Mouse (Mus musculus): ENCODE results near the gene Zfp992. TPM values are rescaled to one million over a fixed set of nuclear protein-coding genes. Genes with fewer than 3 reads are reported as not detected.
"Not testable (repeated sequence)": the region's sequence is repeated elsewhere in the genome, so short reads cannot be mapped to it uniquely, and the experiment has no call there.

The Zfp992 gene
- polyA plus RNA-seq, 1 experiment from 2014 or later = 2.1 TPM

GRCm38 (mm10) chr4:146511871-146512270 lies 63.0 kb downstream of the Zfp992 start:
- H3K9ac ChIP-seq; H3K4me1 ChIP-seq (ENCODE audit: insufficient read depth); ATAC-seq (ENCODE audit: insufficient read depth); H3K36me3 ChIP-seq (ENCODE audit: insufficient read depth); H3K4me3 ChIP-seq (ENCODE audit: low read depth, low read length); H3K27ac ChIP-seq (ENCODE audit: low read depth); H3K27me3 ChIP-seq (ENCODE audit: insufficient read depth, low read length); H3K4me2 ChIP-seq; DNase-seq: not testable (repeated sequence)
- peaks cover 34% of the 10 kb centered on the region; the same call in 1 of the 2 replicates for H3K9me3 ChIP-seq (ENCODE audit: low read depth, low read length)

DNA sequence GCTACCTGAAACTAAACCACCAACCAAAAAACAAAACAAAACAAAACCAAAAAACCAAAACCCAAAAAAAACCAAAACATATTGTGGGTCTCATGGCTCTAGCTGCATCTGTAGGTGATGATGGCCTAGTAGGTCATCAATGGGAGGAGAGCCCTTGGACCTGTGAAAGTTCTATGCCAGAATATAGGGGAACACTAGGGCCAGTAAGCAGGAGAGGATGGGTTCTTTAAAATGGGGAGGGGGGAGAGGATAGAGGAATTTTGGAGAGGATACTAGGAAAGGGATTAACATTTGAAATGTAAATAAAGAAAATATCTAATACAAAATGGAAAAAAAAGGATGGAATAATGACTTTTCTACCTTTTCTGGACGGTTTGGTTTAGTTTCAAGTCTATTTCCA lies 67.7 kb downstream of the Zfp992 start:
- TF ChIP-seq CTCF (IDR thresholded peaks at IDR 0.05; ENCODE audit: low read depth) = no peak
- Histone ChIP-seq H3K4me2 (no peak overlapping the region), H3K36me3 (ENCODE audit: insufficient read depth) (no peaks in the 10 kb centered on the region), H3K27me3 (ENCODE audit: insufficient read depth, low read length) (no peaks in the 10 kb centered on the region), H3K4me3 (ENCODE audit: low read depth, low read length) (no peak overlapping the region), H3K9me3 (ENCODE audit: low read depth, low read length) (peaks cover 65% of the 10 kb centered on the region), H3K4me1 (ENCODE audit: insufficient read depth) (no peaks in the 10 kb centered on the region), H3K27ac (ENCODE audit: low read depth) (no peak overlapping the region), H3K9ac (no peak overlapping the region)
- no peak for DNase-seq
- 46% methylated on average over 1 of the region's 1 CpGs for WGBS
- no peak for ATAC-seq (ENCODE audit: insufficient read depth)

DNA sequence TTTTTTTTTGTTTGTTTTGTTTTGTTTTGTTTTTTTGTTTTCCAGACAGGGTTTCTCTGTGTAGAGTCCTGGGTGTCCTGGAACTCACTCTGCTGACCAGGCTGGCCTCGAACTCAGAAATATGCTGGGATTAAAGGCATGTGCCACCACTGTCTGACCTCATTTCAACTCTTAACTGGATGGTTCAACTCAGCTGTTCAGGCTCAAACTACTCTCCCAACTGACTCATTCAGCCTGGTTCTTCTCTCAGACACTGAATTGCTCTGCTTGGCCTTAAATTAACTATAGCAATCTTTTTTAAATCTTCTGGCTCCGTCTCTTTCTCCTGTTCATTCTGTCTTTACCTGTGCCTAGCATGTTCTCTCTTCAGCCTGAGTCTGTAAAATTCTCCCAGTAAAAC lies 68.3 kb downstream of the Zfp992 start:
- not testable (repeated sequence) for H3K27ac ChIP-seq (ENCODE audit: low read depth); H3K4me2 ChIP-seq; H3K36me3 ChIP-seq (ENCODE audit: insufficient read depth); DNase-seq; H3K9ac ChIP-seq; H3K4me3 ChIP-seq (ENCODE audit: low read depth, low read length); H3K4me1 ChIP-seq (ENCODE audit: insufficient read depth); H3K27me3 ChIP-seq (ENCODE audit: insufficient read depth, low read length); ATAC-seq (ENCODE audit: insufficient read depth)
- H3K9me3 ChIP-seq (ENCODE audit: low read depth, low read length) = peaks cover 66% of the 10 kb centered on the region
- 58% methylated on average over 2 of the region's 2 CpGs for WGBS

Other genes with a start within 250 kb of the Zfp992 start
- 0.08 TPM in 1 of 2 replicates, not detected in the other for gene Zfp981, start 53.0 kb downstream of the Zfp992 start, polyA plus RNA-seq (2014; fragmentation: Nextera tagmentation; extraction: Ambion mirVana)
- 1.7 and 3.4 TPM in 2 replicates for gene Zfp993, start 161.9 kb downstream of the Zfp992 start, polyA plus RNA-seq (2014; fragmentation: Nextera tagmentation; extraction: Ambion mirVana)

Data from lung, embryonic 14.5 days (tissue).